Mouse (Mus musculus) heart, embryonic 15.5 days (tissue): Measurements from ENCODE around the gene Hs1bp3. TPM values are rescaled to one million over a fixed set of nuclear protein-coding genes. Genes with fewer than 3 reads are reported as not detected.
A peak's percentile ranks its signal among the peaks of the same experiment; 100 is the strongest.

ENCODE experiments used
- ATAC-seq: fragments of 200-750 bp; cut with Nextera tagmentation; replicated peaks from 2 replicates; pipeline ENCODE4 v1.8.0; 2017; ENCODE audit warnings: low read depth, moderate TSS enrichment; ENCODE audit not compliant: insufficient number of reproducible peaks, insufficient read depth, low FRiP score
- H3K27ac ChIP-seq: fragments of 300-500 bp; sonication (generic); 2 replicates; pipeline ENCODE4 v1.5.1; 2015; ENCODE audit warnings: mild to moderate bottlenecking, inconsistent platforms
- H3K27me3 ChIP-seq: fragments of 300-500 bp; sonication (generic); 2 replicates; pipeline ENCODE4 v1.6.1; 2015; ENCODE audit warnings: inconsistent platforms
- H3K36me3 ChIP-seq: fragments of 300-500 bp; sonication (generic); 2 replicates; pipeline ENCODE4 v1.6.1; 2015; ENCODE audit warnings: mild to moderate bottlenecking, inconsistent platforms
- H3K4me1 ChIP-seq: fragments of 300-500 bp; sonication (generic); replicated peaks from 2 replicates; pipeline ENCODE4 v1.6.1; 2015; ENCODE audit warnings: inconsistent platforms
- H3K4me2 ChIP-seq: fragments of 300-500 bp; sonication (generic); 2 replicates; pipeline ENCODE4 v1.6.1; 2015; ENCODE audit warnings: inconsistent platforms, mild to moderate bottlenecking, moderate library complexity
- H3K4me3 ChIP-seq: fragments of 300-500 bp; sonication (generic); 2 replicates; pipeline ENCODE4 v1.5.1; 2015; ENCODE audit warnings: mild to moderate bottlenecking, inconsistent platforms
- H3K9ac ChIP-seq: fragments of 300-500 bp; sonication (generic); 2 replicates; pipeline ENCODE4 v1.6.1; 2015; ENCODE audit warnings: mild to moderate bottlenecking, inconsistent platforms
- H3K9me3 ChIP-seq: fragments of 300-500 bp; sonication (generic); replicated peaks from 2 replicates; pipeline ENCODE4 v1.6.1; 2016; ENCODE audit warnings: inconsistent platforms
- WGBS: fragments of 180-500 bp; shearing (Covaris S2); methylation state at CpG from one replicate; pipeline ENCODE4 v1.1.7; 2015; ENCODE audit warnings: mixed read lengths; 5-methylcytosine and 5-hydroxymethylcytosine counted together
- polyA plus RNA-seq: library from polyadenylated mRNA; unstranded; fragments of >200 nt; fragmentation: Nextera tagmentation; extraction: Ambion mirVana; gene quantifications from 2 replicates; pipeline ENCODE4 v1.2.1, GENCODE M21; 2015

The Hs1bp3 gene
- polyA plus RNA-seq, 1 experiment from 2014 or later = 12.1 TPM

GRCm38 (mm10) chr12:8353071-8353470 is 39.8 kb downstream of the Hs1bp3 start:
- Histone ChIP-seq H3K27ac (no peak overlapping the region), H3K36me3 (no peaks in the 10 kb centered on the region), H3K9ac (no peak overlapping the region), H3K27me3 (no peaks in the 10 kb centered on the region), H3K9me3 (no peaks in the 10 kb centered on the region), H3K4me2 (no peak overlapping the region), H3K4me3 (no peak overlapping the region), H3K4me1 (peaks cover 21% of the 10 kb centered on the region)
- no peak for ATAC-seq
- 74% methylated on average over 4 of the region's 4 CpGs for WGBS

GRCm38 (mm10) chr12:8354187-8354586 is 41.0 kb downstream of the Hs1bp3 start:
- 74% methylated on average over 1 of the region's 1 CpGs for WGBS
- no peaks in the 10 kb centered on the region for H3K27me3 ChIP-seq
- H3K4me3 ChIP-seq = no peak overlapping the region
- H3K9ac ChIP-seq = no peak overlapping the region
- ATAC-seq = no peak
- no peak overlapping the region for H3K27ac ChIP-seq
- no peaks in the 10 kb centered on the region for H3K36me3 ChIP-seq
- no peak overlapping the region for H3K4me2 ChIP-seq
- H3K4me1 ChIP-seq = peaks cover 22% of the 10 kb centered on the region
- no peaks in the 10 kb centered on the region for H3K9me3 ChIP-seq

GRCm38 (mm10) chr12:8355011-8355410 is 41.8 kb downstream of the Hs1bp3 start:
- ATAC-seq = no peak
- Histone ChIP-seq H3K36me3 (no peaks in the 10 kb centered on the region), H3K4me1 (peaks cover 22% of the 10 kb centered on the region), H3K4me2 (no peak overlapping the region), H3K9me3 (no peaks in the 10 kb centered on the region), H3K27me3 (no peaks in the 10 kb centered on the region), H3K9ac (no peak overlapping the region), H3K27ac (no peak overlapping the region), H3K4me3 (no peak overlapping the region)
- WGBS = 93% methylated on average over 4 of the region's 4 CpGs

GRCm38 (mm10) chr12:8357449-8357848 is 44.2 kb downstream of the Hs1bp3 start:
- Histone ChIP-seq H3K27ac (peak overlapping the region; percentile 69), H3K4me3 (no peak overlapping the region), H3K4me1 (peaks cover 18% of the 10 kb centered on the region), H3K9ac (no peak overlapping the region), H3K9me3 (no peaks in the 10 kb centered on the region), H3K4me2 (no peak overlapping the region), H3K36me3 (no peaks in the 10 kb centered on the region), H3K27me3 (no peaks in the 10 kb centered on the region)
- WGBS = 25% methylated on average over 5 of the region's 5 CpGs
- ATAC-seq = peak; percentile 86

GRCm38 (mm10) chr12:8358344-8358966 is 45.2 kb downstream of the Hs1bp3 start:
- WGBS = 69% methylated on average over 5 of the region's 5 CpGs
- Histone ChIP-seq H3K36me3 (no peaks in the 10 kb centered on the region), H3K4me2 (no peak overlapping the region), H3K27ac (peak overlapping the region; percentile 69), H3K4me1 (peaks cover 18% of the 10 kb centered on the region), H3K27me3 (no peaks in the 10 kb centered on the region), H3K9me3 (no peaks in the 10 kb centered on the region), H3K9ac (no peak overlapping the region), H3K4me3 (no peak overlapping the region)
- ATAC-seq = no peak

GRCm38 (mm10) chr12:8359418-8360112 is 46.3 kb downstream of the Hs1bp3 start:
- Histone ChIP-seq H3K27me3 (no peaks in the 10 kb centered on the region), H3K4me2 (no peak overlapping the region), H3K36me3 (no peaks in the 10 kb centered on the region), H3K4me1 (peaks cover 18% of the 10 kb centered on the region), H3K27ac (no peak overlapping the region), H3K9ac (no peak overlapping the region), H3K4me3 (no peak overlapping the region), H3K9me3 (no peaks in the 10 kb centered on the region)
- ATAC-seq = no peak
- 89% methylated on average over 3 of the region's 3 CpGs for WGBS

- 66% methylated on average over 5 of the region's 5 CpGs for WGBS
- H3K9me3 ChIP-seq = no peaks in the 10 kb centered on the region
- H3K27ac ChIP-seq = no peak overlapping the region
- H3K27me3 ChIP-seq = no peaks in the 10 kb centered on the region
- peaks cover 18% of the 10 kb centered on the region for H3K4me1 ChIP-seq
- H3K36me3 ChIP-seq = no peaks in the 10 kb centered on the region
- H3K4me3 ChIP-seq = no peak overlapping the region
- ATAC-seq = no peak
- no peak overlapping the region for H3K4me2 ChIP-seq
- no peak overlapping the region for H3K9ac ChIP-seq
These were observed 48.6 kb downstream of the Hs1bp3 start for GRCm38 (mm10) chr12:8361866-8362265.

GRCm38 (mm10) chr12:8362400-8362799 is 49.2 kb downstream of the Hs1bp3 start:
- Histone ChIP-seq H3K9ac (no peak overlapping the region), H3K36me3 (no peaks in the 10 kb centered on the region), H3K4me3 (no peak overlapping the region), H3K4me1 (peaks cover 15% of the 10 kb centered on the region), H3K9me3 (no peaks in the 10 kb centered on the region), H3K27ac (no peak overlapping the region), H3K27me3 (no peaks in the 10 kb centered on the region), H3K4me2 (no peak overlapping the region)
- no peak for ATAC-seq
- 62% methylated on average over 7 of the region's 7 CpGs for WGBS

GRCm38 (mm10) chr12:8364321-8364838 is 51.1 kb downstream of the Hs1bp3 start:
- Histone ChIP-seq H3K9ac (no peak overlapping the region), H3K4me1 (no peaks in the 10 kb centered on the region), H3K27me3 (no peaks in the 10 kb centered on the region), H3K9me3 (no peaks in the 10 kb centered on the region), H3K4me2 (no peak overlapping the region), H3K4me3 (no peak overlapping the region), H3K36me3 (no peaks in the 10 kb centered on the region), H3K27ac (no peak overlapping the region)
- ATAC-seq = no peak
- WGBS = 61% methylated on average over 6 of the region's 6 CpGs

GRCm38 (mm10) chr12:8365336-8365735 is 52.1 kb downstream of the Hs1bp3 start:
- 66% methylated on average over 7 of the region's 7 CpGs for WGBS

GRCm38 (mm10) chr12:8365905-8366576 is 52.8 kb downstream of the Hs1bp3 start:
- Histone ChIP-seq H3K9me3 (no peaks in the 10 kb centered on the region), H3K27me3 (no peaks in the 10 kb centered on the region), H3K4me2 (no peak overlapping the region), H3K27ac (no peak overlapping the region), H3K36me3 (no peaks in the 10 kb centered on the region), H3K4me3 (no peak overlapping the region), H3K4me1 (no peaks in the 10 kb centered on the region), H3K9ac (no peak overlapping the region)
- 70% methylated on average over 5 of the region's 5 CpGs for WGBS
- no peak for ATAC-seq

More at GRCm38 (mm10) chr12:8365336-8365735, 52.1 kb downstream of the Hs1bp3 start:
- Histone ChIP-seq H3K9me3 (no peaks in the 10 kb centered on the region), H3K4me3 (no peak overlapping the region), H3K9ac (no peak overlapping the region), H3K4me1 (no peaks in the 10 kb centered on the region), H3K4me2 (no peak overlapping the region), H3K27me3 (no peaks in the 10 kb centered on the region), H3K36me3 (no peaks in the 10 kb centered on the region), H3K27ac (no peak overlapping the region)
- ATAC-seq = no peak
